Mouse (Mus musculus): ENCODE data around the gene Rbl2. TPM values are rescaled to one million over a fixed set of nuclear protein-coding genes. Genes with fewer than 3 reads are reported as not detected.

Rbl2 gene
- 24.5 and 27.3 TPM in 2 replicates for polyA plus RNA-seq (2012; rRNA removed)

- peak; percentile 74 for DNase-seq (ENCODE audit: low read depth)
These were observed at the start of gene Rbl2 for GRCm38 (mm10) chr8:91069834-91070233. TSS of gene Rbl2 (plus strand) at chr8:91070057.

GRCm38 (mm10) chr8:91034417-91034816 is 35.4 kb upstream of the Rbl2 start:
- no peak for DNase-seq (ENCODE audit: low read depth)

- no peak for DNase-seq (ENCODE audit: low read depth)
These were observed 33.0 kb upstream of the Rbl2 start for GRCm38 (mm10) chr8:91036905-91037304.

- DNase-seq (ENCODE audit: low read depth), result no peak
These were observed 31.2 kb upstream of the Rbl2 start for GRCm38 (mm10) chr8:91038637-91039036.

GRCm38 (mm10) chr8:91046370-91046769 is 23.5 kb upstream of the Rbl2 start:
- no peak for DNase-seq (ENCODE audit: low read depth)

GRCm38 (mm10) chr8:91051037-91051436 is 18.8 kb upstream of the Rbl2 start:
- no peak for DNase-seq (ENCODE audit: low read depth)

GRCm38 (mm10) chr8:91054418-91054817 is 15.4 kb upstream of the Rbl2 start:
- no peak for DNase-seq (ENCODE audit: low read depth)

- no peak for DNase-seq (ENCODE audit: low read depth)
These were observed 13.0 kb upstream of the Rbl2 start for GRCm38 (mm10) chr8:91056848-91057247.

GRCm38 (mm10) chr8:91059086-91059578 is 10.7 kb upstream of the Rbl2 start:
- no peak for DNase-seq (ENCODE audit: low read depth)

- DNase-seq (ENCODE audit: low read depth), result no peak
These were observed 9.9 kb upstream of the Rbl2 start for GRCm38 (mm10) chr8:91059884-91060510.

GRCm38 (mm10) chr8:91060555-91061471 is 9.0 kb upstream of the Rbl2 start:
- no peak for DNase-seq (ENCODE audit: low read depth)

GRCm38 (mm10) chr8:91065179-91065578 is 4.7 kb upstream of the Rbl2 start:
- no peak for DNase-seq (ENCODE audit: low read depth)

- DNase-seq (ENCODE audit: low read depth), result no peak
These were observed 450 bp upstream of the Rbl2 start for GRCm38 (mm10) chr8:91069407-91069806.

- peak; percentile 54 for DNase-seq (ENCODE audit: low read depth)
These were observed 510 bp downstream of the Rbl2 start for GRCm38 (mm10) chr8:91070275-91070859.

GRCm38 (mm10) chr8:91077077-91077867 is 7.4 kb downstream of the Rbl2 start:
- DNase-seq (ENCODE audit: low read depth), result no peak

GRCm38 (mm10) chr8:91079678-91080077 is 9.8 kb downstream of the Rbl2 start:
- no peak for DNase-seq (ENCODE audit: low read depth)

GRCm38 (mm10) chr8:91081911-91082310 is 12.1 kb downstream of the Rbl2 start:
- no peak for DNase-seq (ENCODE audit: low read depth)

GRCm38 (mm10) chr8:91082428-91082827 is 12.6 kb downstream of the Rbl2 start:
- DNase-seq (ENCODE audit: low read depth), result no peak

- no peak for DNase-seq (ENCODE audit: low read depth)
These were observed 18.6 kb downstream of the Rbl2 start for GRCm38 (mm10) chr8:91088452-91088851.

- no peak for DNase-seq (ENCODE audit: low read depth)
These were observed 19.7 kb downstream of the Rbl2 start for GRCm38 (mm10) chr8:91089601-91090000.

- DNase-seq (ENCODE audit: low read depth), result no peak
These were observed 24.3 kb downstream of the Rbl2 start for GRCm38 (mm10) chr8:91094135-91094534.

- DNase-seq (ENCODE audit: low read depth), result no peak
These were observed 28.2 kb downstream of the Rbl2 start for GRCm38 (mm10) chr8:91098106-91098505.

All from gonadal fat pad, adult 2 months (tissue).